17 mouse cellular contexts compared by ENCODE assay signal in genomic region chr4:155281227-155281626, GRCm38 (mm10). TPM values are rescaled to one million over a fixed set of nuclear protein-coding genes. Genes with fewer than 3 reads are reported as not detected.
A peak's percentile ranks its signal among the peaks of the same experiment; 100 is the strongest.
DNase-seq lines count a peak whose midpoint lies in the region; ATAC-seq and TF ChIP-seq lines count a peak whose summit lies in the region.
"Had no signal": no experiment of that assay in that cellular context is flagged by ENCODE, and none has a peak within 500 bp of the region (broad histone marks: within the 10 kb centered on the region; RNA-seq: fewer than 3 reads in every experiment).

No protein-coding gene starts in this region.

- H3K9ac ChIP-seq in hindbrain, embryonic 12.5 days, result no peak overlapping the region
- H3K9ac ChIP-seq in hindbrain, embryonic 14.5 days, result no peak overlapping the region
- H3K9ac ChIP-seq in embryonic facial prominence, embryonic 13.5 days, result no peak overlapping the region; the same call in 1 of the 2 replicates
- H3K9ac ChIP-seq in forebrain, embryonic 12.5 days, result no peak overlapping the region
- H3K9ac ChIP-seq in heart, adult 2 months (ENCODE audit: low read depth, low read length), result no peak overlapping the region
- H3K9ac ChIP-seq: forebrain, embryonic 15.5 days; liver, embryonic 15.5 days; stomach, embryonic 15.5 days had no signal

- no peak overlapping the region for H3K4me2 ChIP-seq in hindbrain, embryonic 12.5 days (replicated peaks)
- no peak overlapping the region for H3K4me2 ChIP-seq in hindbrain, embryonic 14.5 days (replicated peaks)
- no peak overlapping the region for H3K4me2 ChIP-seq in embryonic facial prominence, embryonic 13.5 days
- H3K4me2 ChIP-seq in forebrain, embryonic 12.5 days, result no peak overlapping the region
- H3K4me2 ChIP-seq: forebrain, embryonic 15.5 days; liver, embryonic 15.5 days; stomach, embryonic 15.5 days had no signal

- WGBS in hindbrain, embryonic 12.5 days, result 78% methylated on average over 2 of the region's 2 CpGs
- WGBS in hindbrain, embryonic 14.5 days, result 88% methylated on average over 2 of the region's 2 CpGs
- WGBS in embryonic facial prominence, embryonic 13.5 days, result 75% methylated on average over 2 of the region's 2 CpGs
- 62% methylated on average over 2 of the region's 2 CpGs for WGBS in olfactory bulb, adult 2 months
- WGBS in forebrain, embryonic 12.5 days, result 89% methylated on average over 2 of the region's 2 CpGs
- WGBS in heart, adult 2 months, result 53% methylated on average over 2 of the region's 2 CpGs

- H3K9me3 ChIP-seq in hindbrain, embryonic 12.5 days (replicated peaks), result no peaks in the 10 kb centered on the region
- H3K9me3 ChIP-seq in hindbrain, embryonic 14.5 days (ENCODE audit: control insufficient read depth, low read length), result no peaks in the 10 kb centered on the region
- no peaks in the 10 kb centered on the region for H3K9me3 ChIP-seq in megakaryocyte, embryonic 14.5 days
- H3K9me3 ChIP-seq in embryonic facial prominence, embryonic 13.5 days, result no peaks in the 10 kb centered on the region
- H3K9me3 ChIP-seq in forebrain, embryonic 12.5 days, result no peaks in the 10 kb centered on the region
- H3K9me3 ChIP-seq: forebrain, embryonic 15.5 days; liver, embryonic 15.5 days; stomach, embryonic 15.5 days had no signal

- no peak for DNase-seq in hindbrain, embryonic 14.5 days (ENCODE audit: low spot score)
- DNase-seq in heart, adult 2 months, result no peak
- DNase-seq: embryo, embryonic 11 days; gastrocnemius, postnatal 25 days; right cerebral cortex, postnatal 25 days; thymus, postnatal 25 days had no signal

- ATAC-seq in hindbrain, embryonic 12.5 days (ENCODE audit: low FRiP score), result no peak
- ATAC-seq in hindbrain, embryonic 14.5 days (ENCODE audit: low FRiP score), result no peak
- ATAC-seq in megakaryocyte, adult 5-6 weeks (ENCODE audit: poor library complexity, severe bottlenecking), result no peak
- no peak for ATAC-seq in embryonic facial prominence, embryonic 13.5 days (ENCODE audit: insufficient number of reproducible peaks, insufficient read depth, low FRiP score, low TSS enrichment, low read depth)
- ATAC-seq in forebrain, embryonic 12.5 days (ENCODE audit: low FRiP score), result no peak
- ATAC-seq: forebrain, embryonic 15.5 days; hindbrain, embryonic 16.5 days had no signal

- intact Hi-C loops in heart, adult 2 months (cut with DNase I), result no loop called here

- TF ChIP-seq POLR2A in olfactory bulb, adult 2 months (IDR thresholded peaks at IDR 0.05; ENCODE audit: insufficient read depth, low read depth, low read length), result no peak
- no peak for TF ChIP-seq POLR2A in heart, adult 2 months (IDR thresholded peaks at IDR 0.05; ENCODE audit: insufficient read depth, low read depth, low read length)

- no peak for TF ChIP-seq CTCF in olfactory bulb, adult 2 months (IDR thresholded peaks at IDR 0.05; ENCODE audit: insufficient read depth, low read depth, low read length)
- no peak for TF ChIP-seq CTCF in heart, adult 2 months (IDR thresholded peaks at IDR 0.05)

- H3K27ac ChIP-seq in hindbrain, embryonic 12.5 days, result peak overlapping the region; percentile 60; the same call in 1 of the 2 replicates
- no peak overlapping the region for H3K27ac ChIP-seq in hindbrain, embryonic 14.5 days
- H3K27ac ChIP-seq in embryonic facial prominence, embryonic 13.5 days, result peak overlapping the region; percentile 99
- peak overlapping the region; percentile 9; the same call in 1 of the 2 replicates for H3K27ac ChIP-seq in olfactory bulb, adult 2 months (ENCODE audit: insufficient read depth, low read depth, low read length)
- H3K27ac ChIP-seq in forebrain, embryonic 12.5 days, result no peak overlapping the region
- no peak overlapping the region for H3K27ac ChIP-seq in heart, adult 2 months
- H3K27ac ChIP-seq: forebrain, embryonic 15.5 days; liver, embryonic 15.5 days; macrophage had no signal

- TF ChIP-seq EP300 in heart, adult 2 months (IDR thresholded peaks at IDR 0.05; ENCODE audit: insufficient read depth, low read depth, low read length), result no peak

- H3K4me1 ChIP-seq in hindbrain, embryonic 12.5 days, result peaks cover 48% of the 10 kb centered on the region
- 0 out of 2 replicates have a peak, but pooled peaks cover 8% of the 10 kb centered on the region for H3K4me1 ChIP-seq in hindbrain, embryonic 14.5 days (replicated peaks; ENCODE audit: control insufficient read depth, insufficient read depth, low read length)
- H3K4me1 ChIP-seq in megakaryocyte, embryonic 14.5 days, result peaks cover 52% of the 10 kb centered on the region
- H3K4me1 ChIP-seq in embryonic facial prominence, embryonic 13.5 days, result peaks cover 77% of the 10 kb centered on the region
- H3K4me1 ChIP-seq in olfactory bulb, adult 2 months (ENCODE audit: control insufficient read depth, insufficient read depth, low read length), result peaks cover 49% of the 10 kb centered on the region
- peaks cover 28% of the 10 kb centered on the region for H3K4me1 ChIP-seq in forebrain, embryonic 12.5 days
- H3K4me1 ChIP-seq in heart, adult 2 months (ENCODE audit: control insufficient read depth, insufficient read depth, low read length), result peaks cover 5% of the 10 kb centered on the region

- no peak overlapping the region for H3K4me3 ChIP-seq in hindbrain, embryonic 12.5 days
- H3K4me3 ChIP-seq in hindbrain, embryonic 14.5 days (replicated peaks; ENCODE audit: low read length), result no peak overlapping the region
- peak overlapping the region; percentile 47 for H3K4me3 ChIP-seq in megakaryocyte, embryonic 14.5 days (replicated peaks)
- no peak overlapping the region for H3K4me3 ChIP-seq in embryonic facial prominence, embryonic 13.5 days
- no peak overlapping the region for H3K4me3 ChIP-seq in olfactory bulb, adult 2 months (ENCODE audit: insufficient read depth, low read depth, low read length)
- no peak overlapping the region for H3K4me3 ChIP-seq in forebrain, embryonic 12.5 days (replicated peaks)
- H3K4me3 ChIP-seq in heart, adult 2 months, result no peak overlapping the region
- H3K4me3 ChIP-seq: forebrain, embryonic 15.5 days; liver, embryonic 15.5 days; stomach, embryonic 15.5 days had no signal

- no peaks in the 10 kb centered on the region for H3K27me3 ChIP-seq in hindbrain, embryonic 12.5 days
- H3K27me3 ChIP-seq in hindbrain, embryonic 14.5 days (ENCODE audit: control insufficient read depth, insufficient read depth, low read length), result no peaks in the 10 kb centered on the region
- H3K27me3 ChIP-seq in megakaryocyte, embryonic 14.5 days (replicated peaks), result peaks cover 54% of the 10 kb centered on the region
- H3K27me3 ChIP-seq in embryonic facial prominence, embryonic 13.5 days, result no peaks in the 10 kb centered on the region
- no peaks in the 10 kb centered on the region; the same call in 1 of the 2 replicates for H3K27me3 ChIP-seq in forebrain, embryonic 12.5 days
- no peaks in the 10 kb centered on the region for H3K27me3 ChIP-seq in heart, adult 2 months (ENCODE audit: control insufficient read depth, insufficient read depth, low read length)
- H3K27me3 ChIP-seq: forebrain, embryonic 15.5 days; stomach, embryonic 15.5 days had no signal

- 0 out of 2 replicates have a peak, but pooled peaks cover 3% of the 10 kb centered on the region for H3K36me3 ChIP-seq in hindbrain, embryonic 12.5 days
- peaks cover 4% of the 10 kb centered on the region; the same call in 1 of the 2 replicates for H3K36me3 ChIP-seq in hindbrain, embryonic 14.5 days (replicated peaks; ENCODE audit: control insufficient read depth, insufficient read depth)
- no peaks in the 10 kb centered on the region for H3K36me3 ChIP-seq in megakaryocyte, embryonic 14.5 days (replicated peaks; ENCODE audit: low read length)
- no peaks in the 10 kb centered on the region for H3K36me3 ChIP-seq in embryonic facial prominence, embryonic 13.5 days
- H3K36me3 ChIP-seq in forebrain, embryonic 12.5 days (replicated peaks), result no peaks in the 10 kb centered on the region
- no peaks in the 10 kb centered on the region for H3K36me3 ChIP-seq in heart, adult 2 months (ENCODE audit: control insufficient read depth, insufficient read depth, low read length)
- H3K36me3 ChIP-seq: forebrain, embryonic 15.5 days; liver, embryonic 15.5 days; stomach, embryonic 15.5 days had no signal

- no peaks in the 10 kb centered on the region for H3K79me2 ChIP-seq in heart, adult 2 months (replicated peaks; ENCODE audit: control insufficient read depth, insufficient read depth, low read length)

RNA-seq across cellular contexts. Expression of gene Faap20, which starts 31.6 kb away (rescaled TPM):
- 90.8 and 98.6 TPM in 2 replicates for polyA plus RNA-seq in hindbrain, embryonic 12.5 days (2016; fragmentation: Nextera tagmentation; extraction: Ambion mirVana)
- polyA plus RNA-seq in hindbrain, embryonic 14.5 days (2014; fragmentation: Nextera tagmentation; extraction: Ambion mirVana), result 69.0 and 76.0 TPM in 2 replicates
- 51.4 and 87.5 TPM in 2 replicates for polyA plus RNA-seq in megakaryocyte, embryonic 14.5 days (2012; ENCODE audit: insufficient read depth, low replicate concordance)
- 32.6 and 34.2 TPM in 2 replicates for total RNA-seq in megakaryocyte, adult 5-6 weeks (2015)
- 11.7 and 18.3 TPM in 2 replicates for total RNA-seq in megakaryocyte, adult 5-6 weeks (2017)
- polyA plus RNA-seq in embryonic facial prominence, embryonic 13.5 days (2015; fragmentation: Nextera tagmentation; extraction: Ambion mirVana), result 77.4 and 80.0 TPM in 2 replicates
- not detected in 2 replicates for polyA plus RNA-seq in olfactory bulb, adult 2 months (2012; ENCODE audit: insufficient read depth, insufficient read length, low replicate concordance, missing spikeins)
- polyA plus RNA-seq in forebrain, embryonic 12.5 days (2016; fragmentation: Nextera tagmentation; extraction: Ambion mirVana), result 96.4 and 96.9 TPM in 2 replicates
- total RNA-seq in heart, adult 2 months (2021), result 10 to 100 TPM; 14.4 to 16.7 TPM
- 26.7 and 30.3 TPM in 2 replicates for polyA plus RNA-seq in heart, adult 2 months (2012; rRNA removed)

RNA-seq across cellular contexts. Expression of gene Ski, which starts 58.8 kb away (rescaled TPM):
- polyA plus RNA-seq in hindbrain, embryonic 12.5 days (2016; fragmentation: Nextera tagmentation; extraction: Ambion mirVana), result 12.6 and 13.5 TPM in 2 replicates
- polyA plus RNA-seq in hindbrain, embryonic 14.5 days (2014; fragmentation: Nextera tagmentation; extraction: Ambion mirVana), result 15.1 and 15.6 TPM in 2 replicates
- polyA plus RNA-seq in megakaryocyte, embryonic 14.5 days (2012; ENCODE audit: insufficient read depth, low replicate concordance), result 31.5 and 38.7 TPM in 2 replicates
- total RNA-seq in megakaryocyte, adult 5-6 weeks (2015), result 41.5 and 42.9 TPM in 2 replicates
- 12.4 and 13.3 TPM in 2 replicates for total RNA-seq in megakaryocyte, adult 5-6 weeks (2017)
- 21.5 and 24.9 TPM in 2 replicates for polyA plus RNA-seq in embryonic facial prominence, embryonic 13.5 days (2015; fragmentation: Nextera tagmentation; extraction: Ambion mirVana)
- not detected in 2 replicates for polyA plus RNA-seq in olfactory bulb, adult 2 months (2012; ENCODE audit: insufficient read depth, insufficient read length, low replicate concordance, missing spikeins)
- polyA plus RNA-seq in forebrain, embryonic 12.5 days (2016; fragmentation: Nextera tagmentation; extraction: Ambion mirVana), result 12.3 and 14.2 TPM in 2 replicates
- total RNA-seq in heart, adult 2 months (2021), result 10 to 100 TPM; 56.7 to 56.8 TPM
- 34.9 and 46.0 TPM in 2 replicates for polyA plus RNA-seq in heart, adult 2 months (2012; rRNA removed)

Comparison
In these comparisons a context has a peak if more than half of its experiments do, and no peak if none do; other contexts are left out.
1. H3K27ac ChIP-seq: peak in hindbrain, embryonic 12.5 days (single experiment), embryonic facial prominence, embryonic 13.5 days (single experiment) and olfactory bulb, adult 2 months (single experiment); none in hindbrain, embryonic 14.5 days (single experiment), forebrain, embryonic 12.5 days (single experiment) and heart, adult 2 months (single experiment).
2. RNA of gene Faap20, which starts 31.6 kb away (polyA plus RNA-seq): 90.8 to 98.6 TPM in hindbrain, embryonic 12.5 days, 96.4 to 96.9 TPM in forebrain, embryonic 12.5 days, 77.4 to 80.0 TPM in embryonic facial prominence, embryonic 13.5 days, 69.0 to 76.0 TPM in hindbrain, embryonic 14.5 days, 51.4 to 87.5 TPM in megakaryocyte, embryonic 14.5 days and 26.7 to 30.3 TPM in heart, adult 2 months; not detected in olfactory bulb, adult 2 months; every median in the first group is over 10 times any median in the second.